Mouse (Mus musculus): ENCODE measurements at regions not wholly inside any gene's neighbourhood (a gene's known extent, or its start where the extent isn't known, plus 50 kb on each side); places are given as distances from the start of the nearest gene placed in this dataset.
"Not testable (repeated sequence)": the region's sequence is repeated elsewhere in the genome, so short reads cannot be mapped to it uniquely, and the experiment has no call there.

- not testable (repeated sequence) for H3K4me3 ChIP-seq (ENCODE audit: low read depth, low read length); H3K27ac ChIP-seq (ENCODE audit: low read depth, low read length); H3K4me2 ChIP-seq (replicated peaks; ENCODE audit: low read depth); H3K36me3 ChIP-seq (ENCODE audit: control insufficient read depth, insufficient read depth); H3K27me3 ChIP-seq (replicated peaks; ENCODE audit: control insufficient read depth, insufficient read depth, low read length); H3K4me1 ChIP-seq (replicated peaks; ENCODE audit: control insufficient read depth, insufficient read depth, low read length); H3K9me3 ChIP-seq (ENCODE audit: control insufficient read depth); ATAC-seq; H3K9ac ChIP-seq (ENCODE audit: low read depth, low read length)
- WGBS: 93% methylated on average over 14 of the region's 14 CpGs
Measured at GRCm38 (mm10) chr12:77526581-77526980, 288.7 kb downstream of the Fut8 start.

DNA sequence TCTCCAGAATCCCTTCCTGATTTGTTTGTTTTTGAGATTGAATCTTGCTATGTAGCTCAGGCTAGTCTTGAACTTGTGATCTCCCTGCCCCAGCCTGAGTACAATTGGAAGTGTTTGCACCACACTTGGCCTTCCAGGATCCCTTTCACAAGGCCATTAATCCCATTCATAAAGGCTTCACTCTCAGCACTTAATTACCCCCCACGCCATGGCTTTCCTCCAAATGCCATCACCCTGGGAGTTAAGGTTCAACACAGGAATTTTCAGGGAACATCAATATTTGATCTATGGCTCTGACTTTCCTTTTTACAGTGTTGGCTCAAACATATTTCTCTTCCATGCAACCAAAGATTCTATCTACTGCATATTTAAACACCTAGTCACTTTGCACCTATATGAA, 289.6 kb downstream of the Fut8 start:
- no peak overlapping the region for H3K4me2 ChIP-seq (replicated peaks; ENCODE audit: low read depth)
- no peak overlapping the region for H3K9ac ChIP-seq (ENCODE audit: low read depth, low read length)
- ATAC-seq: no peak
- no peak overlapping the region for H3K27ac ChIP-seq (ENCODE audit: low read depth, low read length)
- H3K36me3 ChIP-seq (ENCODE audit: control insufficient read depth, insufficient read depth): no peaks in the 10 kb centered on the region
- no peaks in the 10 kb centered on the region for H3K4me1 ChIP-seq (replicated peaks; ENCODE audit: control insufficient read depth, insufficient read depth, low read length)
- TF ChIP-seq CTCF (IDR thresholded peaks at IDR 0.05; ENCODE audit: low read depth): no peak
- H3K27me3 ChIP-seq (replicated peaks; ENCODE audit: control insufficient read depth, insufficient read depth, low read length): no peaks in the 10 kb centered on the region
- no peaks in the 10 kb centered on the region for H3K9me3 ChIP-seq (ENCODE audit: control insufficient read depth)
- H3K4me3 ChIP-seq (ENCODE audit: low read depth, low read length): no peak overlapping the region
- WGBS: 69% methylated on average over 1 of the region's 1 CpGs

GRCm38 (mm10) chr12:77527953-77528865, 290.3 kb downstream of the Fut8 start:
- Histone ChIP-seq H3K9ac (ENCODE audit: low read depth, low read length) (no peak overlapping the region), H3K27me3 (replicated peaks; ENCODE audit: control insufficient read depth, insufficient read depth, low read length) (no peaks in the 10 kb centered on the region), H3K36me3 (ENCODE audit: control insufficient read depth, insufficient read depth) (no peaks in the 10 kb centered on the region), H3K27ac (ENCODE audit: low read depth, low read length) (no peak overlapping the region), H3K9me3 (ENCODE audit: control insufficient read depth) (no peaks in the 10 kb centered on the region), H3K4me1 (replicated peaks; ENCODE audit: control insufficient read depth, insufficient read depth, low read length) (no peaks in the 10 kb centered on the region), H3K4me3 (ENCODE audit: low read depth, low read length) (no peak overlapping the region), H3K4me2 (replicated peaks; ENCODE audit: low read depth) (no peak overlapping the region)
- no peak for ATAC-seq
- 86% methylated on average over 9 of the region's 9 CpGs for WGBS
- no peak for TF ChIP-seq CTCF (IDR thresholded peaks at IDR 0.05; ENCODE audit: low read depth)

- 81% methylated on average over 8 of the region's 8 CpGs for WGBS
- ATAC-seq: no peak
Measured at GRCm38 (mm10) chr12:77528868-77529271, 290.9 kb downstream of the Fut8 start.

GRCm38 (mm10) chr12:77529414-77529813, 291.5 kb downstream of the Fut8 start:
- Histone ChIP-seq H3K9ac (ENCODE audit: low read depth, low read length) (no peak overlapping the region), H3K4me1 (replicated peaks; ENCODE audit: control insufficient read depth, insufficient read depth, low read length) (no peaks in the 10 kb centered on the region), H3K9me3 (ENCODE audit: control insufficient read depth) (no peaks in the 10 kb centered on the region), H3K4me2 (replicated peaks; ENCODE audit: low read depth) (no peak overlapping the region), H3K27me3 (replicated peaks; ENCODE audit: control insufficient read depth, insufficient read depth, low read length) (no peaks in the 10 kb centered on the region), H3K27ac (ENCODE audit: low read depth, low read length) (no peak overlapping the region), H3K36me3 (ENCODE audit: control insufficient read depth, insufficient read depth) (no peaks in the 10 kb centered on the region), H3K4me3 (ENCODE audit: low read depth, low read length) (no peak overlapping the region)
- no peak for TF ChIP-seq CTCF (IDR thresholded peaks at IDR 0.05; ENCODE audit: low read depth)
- no peak for ATAC-seq
- WGBS: 90% methylated on average over 4 of the region's 4 CpGs

More at GRCm38 (mm10) chr12:77528868-77529271, 290.9 kb downstream of the Fut8 start:
- Histone ChIP-seq H3K27ac (ENCODE audit: low read depth, low read length) (no peak overlapping the region), H3K9ac (ENCODE audit: low read depth, low read length) (no peak overlapping the region), H3K4me1 (replicated peaks; ENCODE audit: control insufficient read depth, insufficient read depth, low read length) (no peaks in the 10 kb centered on the region), H3K27me3 (replicated peaks; ENCODE audit: control insufficient read depth, insufficient read depth, low read length) (no peaks in the 10 kb centered on the region), H3K4me2 (replicated peaks; ENCODE audit: low read depth) (no peak overlapping the region), H3K36me3 (ENCODE audit: control insufficient read depth, insufficient read depth) (no peaks in the 10 kb centered on the region), H3K9me3 (ENCODE audit: control insufficient read depth) (no peaks in the 10 kb centered on the region), H3K4me3 (ENCODE audit: low read depth, low read length) (no peak overlapping the region)
- TF ChIP-seq CTCF (IDR thresholded peaks at IDR 0.05; ENCODE audit: low read depth): no peak

GRCm38 (mm10) chr12:77529955-77530354, 292.0 kb downstream of the Fut8 start:
- H3K9ac ChIP-seq (ENCODE audit: low read depth, low read length): no peak overlapping the region
- H3K4me2 ChIP-seq (replicated peaks; ENCODE audit: low read depth): no peak overlapping the region
- no peak for ATAC-seq
- no peaks in the 10 kb centered on the region for H3K4me1 ChIP-seq (replicated peaks; ENCODE audit: control insufficient read depth, insufficient read depth, low read length)
- WGBS: 84% methylated on average over 3 of the region's 3 CpGs
- TF ChIP-seq CTCF (IDR thresholded peaks at IDR 0.05; ENCODE audit: low read depth): no peak
- H3K4me3 ChIP-seq (ENCODE audit: low read depth, low read length): no peak overlapping the region
- H3K27ac ChIP-seq (ENCODE audit: low read depth, low read length): no peak overlapping the region
- H3K27me3 ChIP-seq (replicated peaks; ENCODE audit: control insufficient read depth, insufficient read depth, low read length): no peaks in the 10 kb centered on the region
- no peaks in the 10 kb centered on the region for H3K36me3 ChIP-seq (ENCODE audit: control insufficient read depth, insufficient read depth)
- no peaks in the 10 kb centered on the region for H3K9me3 ChIP-seq (ENCODE audit: control insufficient read depth)
